Mouse (Mus musculus) brown adipose tissue, adult 24 weeks (tissue): ENCODE measurements around the gene Vpreb1. TPM values are rescaled to one million over a fixed set of nuclear protein-coding genes. Genes with fewer than 3 reads are reported as not detected.
"Not testable (repeated sequence)": the region's sequence is repeated elsewhere in the genome, so short reads cannot be mapped to it uniquely, and the experiment has no call there.

Experiments used
- H3K27ac ChIP-seq: fragments of 200-500 bp; replicated peaks from 2 replicates; pipeline ENCODE4 v1.5.1; 2012; ENCODE audit warnings: low read depth, mild to moderate bottlenecking, low read length
- H3K4me1 ChIP-seq: fragments of 200-500 bp; 2 replicates; pipeline ENCODE4 v1.6.1; 2012; ENCODE audit warnings: low read length, mixed read lengths; ENCODE audit not compliant: control insufficient read depth, insufficient read depth, insufficient read length
- H3K4me3 ChIP-seq: fragments of 200-500 bp; 2 replicates; pipeline ENCODE4 v1.5.1; 2012; ENCODE audit warnings: low read depth, mild to moderate bottlenecking, low read length, moderate library complexity; ENCODE audit not compliant: insufficient read depth
- polyA plus RNA-seq: library from polyadenylated mRNA; stranded (reverse); fragments of >200 nt; gene quantifications from 2 replicates; pipeline ENCODE4 v1.2.4, GENCODE M21; 2012; ENCODE audit not compliant: missing spikeins, insufficient read depth, insufficient read length

The Vpreb1 gene
- polyA plus RNA-seq, 1 experiment: not detected

DNA sequence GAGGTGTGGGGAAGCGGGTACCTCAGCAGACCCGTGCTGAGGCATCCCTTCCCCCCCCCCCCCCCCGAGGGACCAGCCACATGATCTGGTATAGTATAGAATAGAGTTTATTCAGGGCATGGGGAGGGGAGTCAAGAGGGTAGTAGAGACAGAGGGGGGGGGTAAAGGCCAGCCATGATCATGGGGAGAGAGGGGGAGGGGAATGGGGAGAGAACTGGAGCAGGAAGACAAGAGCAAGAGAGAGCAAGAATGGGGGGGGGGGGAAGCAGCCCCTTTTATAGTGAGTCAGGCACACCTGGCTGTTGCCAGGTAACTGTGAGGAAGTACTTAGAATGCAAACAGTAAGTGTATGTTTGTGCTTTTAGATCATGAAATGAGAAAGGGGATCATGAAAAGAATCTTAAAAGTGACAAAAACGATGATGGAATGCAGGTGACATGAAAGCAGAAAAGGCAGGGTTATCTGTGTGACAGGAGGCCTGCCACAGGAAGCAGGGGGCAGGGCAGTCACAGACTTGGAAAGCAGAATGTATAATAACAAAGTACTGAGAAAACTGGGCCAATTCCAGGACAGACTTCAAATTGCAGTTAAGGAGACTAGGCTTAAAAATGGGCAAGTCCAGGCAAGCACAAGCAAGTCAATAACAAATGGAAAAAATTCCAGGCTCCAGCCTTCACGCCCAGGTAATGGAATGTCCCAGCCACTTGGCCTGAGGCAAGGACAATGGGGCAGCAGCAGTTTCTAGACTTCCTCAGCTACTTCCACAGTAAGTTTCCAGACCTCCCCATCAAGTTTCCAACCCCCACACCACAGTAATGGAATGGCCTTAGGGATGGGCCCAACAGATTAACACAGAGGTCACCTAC, 4.7 kb downstream of the Vpreb1 start:
- no peaks in the 10 kb centered on the region for H3K4me1 ChIP-seq
- H3K4me3 ChIP-seq: no peak overlapping the region
- no peak overlapping the region for H3K27ac ChIP-seq

DNA sequence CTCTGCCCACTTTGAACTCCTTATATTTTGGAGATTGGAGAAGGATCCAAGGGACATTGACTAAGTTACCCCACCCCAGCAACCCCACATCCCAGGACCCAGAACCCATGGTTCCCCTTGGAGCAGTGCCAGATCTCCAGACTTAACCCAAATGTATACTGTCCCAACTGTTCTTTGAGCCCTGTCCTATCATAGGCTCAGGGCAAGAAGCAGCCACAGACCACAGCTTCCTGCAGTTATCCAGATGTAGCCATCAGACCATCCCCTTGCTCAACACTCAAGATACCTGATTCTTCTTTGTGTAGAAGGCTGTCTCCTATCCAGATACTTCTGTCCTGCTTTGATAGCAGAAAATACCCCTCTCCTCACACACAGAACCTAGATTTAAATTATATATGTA, 5.4 kb downstream of the Vpreb1 start:
- no peak overlapping the region for H3K27ac ChIP-seq
- no peaks in the 10 kb centered on the region for H3K4me1 ChIP-seq
- no peak overlapping the region for H3K4me3 ChIP-seq

DNA sequence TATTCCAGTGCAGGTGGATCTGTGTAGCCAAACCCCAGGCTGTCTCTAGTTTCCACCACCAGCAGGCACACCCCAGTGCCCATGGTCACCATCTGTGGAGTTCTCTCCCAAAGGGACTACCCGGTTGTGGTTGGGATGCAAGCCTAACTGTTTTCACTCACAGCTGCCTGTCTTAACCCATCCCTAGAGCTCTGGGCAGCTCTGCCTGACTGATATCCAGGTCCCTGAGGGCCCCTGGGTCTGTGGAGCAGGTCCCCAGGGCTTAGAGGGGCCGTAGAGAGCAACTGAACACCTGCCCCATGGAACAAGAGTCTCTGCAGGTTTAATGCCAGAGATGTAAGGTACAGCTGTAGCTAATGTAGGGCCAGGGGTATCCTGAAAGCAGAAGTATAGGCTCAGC, 6.7 kb downstream of the Vpreb1 start, which contains the start of gene Igll1:
Igll1 (minus strand) TSS at position 8 of the 400 bp plus-strand sequence.
- Histone ChIP-seq H3K4me1 (no peaks in the 10 kb centered on the region), H3K27ac (no peak within 1 kb of the TSS), H3K4me3 (no peak within 1 kb of the TSS)

DNA sequence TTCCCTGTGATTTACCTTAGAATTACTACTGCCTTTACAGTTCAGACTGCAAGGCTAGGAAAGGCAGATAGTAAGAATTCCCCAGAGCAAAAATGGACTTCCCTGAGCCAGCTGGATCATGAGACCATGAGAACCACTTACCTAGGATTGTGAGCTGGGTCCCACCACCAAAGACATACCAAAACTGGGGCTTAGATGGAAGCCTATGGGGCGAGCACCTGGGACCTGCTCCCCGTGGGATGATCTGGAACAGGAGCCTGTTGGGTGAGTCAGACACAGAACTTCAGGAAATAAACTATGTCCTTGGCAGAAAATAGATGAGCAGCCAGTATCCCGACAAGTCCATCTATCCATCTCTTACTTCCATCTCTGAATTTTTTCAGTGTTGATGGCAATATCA, 8.4 kb downstream of the Vpreb1 start:
- H3K27ac ChIP-seq: no peak overlapping the region
- no peaks in the 10 kb centered on the region for H3K4me1 ChIP-seq
- no peak overlapping the region for H3K4me3 ChIP-seq

DNA sequence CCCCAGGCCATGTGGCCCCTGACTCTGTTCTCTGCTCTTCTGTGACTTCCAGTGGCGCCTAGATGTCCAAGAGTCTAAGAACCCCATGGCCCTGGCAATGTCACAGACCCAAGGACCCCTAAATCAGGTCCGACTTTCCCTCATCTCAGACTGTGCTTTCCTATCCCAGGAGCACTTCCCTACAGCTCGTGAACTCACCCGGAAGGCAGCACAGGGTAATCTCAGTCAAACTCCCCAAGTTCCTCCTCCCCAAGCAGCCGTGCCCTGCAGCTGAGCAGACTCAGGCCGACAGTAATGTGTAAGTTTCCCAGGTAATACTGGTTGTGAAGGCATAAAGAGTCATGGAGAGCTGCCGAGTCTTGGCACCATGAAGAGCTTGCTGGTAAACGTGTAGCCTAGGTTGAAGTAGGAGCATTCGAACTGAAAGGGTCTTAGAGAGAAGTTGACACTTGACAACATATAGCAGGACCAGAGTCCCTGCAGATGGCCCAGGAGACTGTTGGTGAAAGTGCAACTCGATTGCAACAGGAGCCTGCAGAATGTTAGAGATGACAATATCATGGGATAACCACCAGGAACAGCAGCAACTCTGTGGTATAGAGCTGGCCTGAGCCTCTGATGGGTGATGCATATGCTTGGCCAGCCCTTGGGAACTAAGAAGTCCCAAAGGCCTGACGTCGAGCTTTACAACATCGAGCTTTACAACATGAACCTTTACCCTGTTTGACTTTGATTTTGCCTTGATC, 13.7 kb downstream of the Vpreb1 start:
- Histone ChIP-seq H3K4me3 (no peak overlapping the region), H3K4me1 (no peaks in the 10 kb centered on the region), H3K27ac (no peak overlapping the region)

DNA sequence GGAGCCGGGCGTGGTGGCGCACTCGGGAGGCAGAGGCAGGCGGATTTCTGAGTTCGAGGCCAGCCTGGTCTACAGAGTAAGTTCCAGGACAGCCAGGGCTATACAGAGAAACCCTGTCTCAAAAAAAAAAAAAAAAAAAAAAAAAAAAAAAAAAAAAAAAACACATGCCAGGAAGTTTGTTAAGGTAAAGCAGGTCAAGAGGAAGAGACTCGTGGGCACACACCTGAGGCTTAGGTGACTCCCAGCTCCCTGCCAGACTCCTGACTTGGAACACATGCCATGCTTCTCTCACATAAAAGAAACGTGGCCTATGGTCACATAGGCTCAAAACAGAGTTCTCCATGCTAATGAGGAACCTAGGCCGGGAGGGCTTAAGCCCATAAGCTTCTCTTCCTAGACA, 14.6 kb downstream of the Vpreb1 start:
- not testable (repeated sequence) for H3K4me3 ChIP-seq, H3K27ac ChIP-seq, H3K4me1 ChIP-seq

DNA sequence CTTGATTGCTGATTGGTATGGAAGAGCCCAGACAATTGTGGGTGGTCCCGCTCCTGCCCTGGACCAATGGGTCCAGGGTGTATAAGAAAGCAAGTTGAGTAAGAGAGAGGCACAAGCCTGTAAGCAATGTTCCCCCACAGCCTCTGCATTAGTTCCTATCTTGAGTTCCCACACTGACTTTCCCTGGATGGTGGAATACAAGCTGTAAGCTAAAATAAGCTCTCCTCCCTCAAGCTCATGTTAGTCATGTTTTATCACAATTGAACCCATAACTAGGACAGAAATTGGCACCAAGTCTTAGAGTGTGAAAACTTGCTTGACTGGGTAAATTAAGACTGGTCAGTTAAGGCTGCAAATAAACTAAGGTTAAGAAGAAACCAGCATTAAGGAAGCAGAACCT, 15.1 kb downstream of the Vpreb1 start:
- Histone ChIP-seq H3K4me1 (no peaks in the 10 kb centered on the region), H3K4me3 (no peak overlapping the region), H3K27ac (no peak overlapping the region)

DNA sequence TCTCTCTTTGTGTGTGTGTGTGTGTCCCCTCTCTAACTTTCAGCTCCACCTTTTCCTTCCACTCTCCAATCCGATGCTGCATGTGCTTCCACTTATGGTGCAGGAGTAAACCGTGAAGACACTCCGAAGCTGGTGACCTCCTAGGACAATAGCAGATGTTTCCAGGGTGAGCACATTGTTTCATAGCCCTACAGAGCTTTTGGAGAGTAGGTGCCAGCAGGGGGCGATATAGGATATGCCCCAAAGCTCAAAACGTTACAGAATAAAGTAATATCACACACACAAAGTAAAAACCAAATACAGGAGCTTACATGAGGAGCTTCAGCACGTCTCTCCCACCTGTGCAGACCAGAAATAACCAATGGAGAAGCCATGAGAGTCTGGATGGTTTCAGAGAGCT, 15.8 kb downstream of the Vpreb1 start:
- Histone ChIP-seq H3K27ac (no peak overlapping the region), H3K4me3 (no peak overlapping the region), H3K4me1 (no peaks in the 10 kb centered on the region)

DNA sequence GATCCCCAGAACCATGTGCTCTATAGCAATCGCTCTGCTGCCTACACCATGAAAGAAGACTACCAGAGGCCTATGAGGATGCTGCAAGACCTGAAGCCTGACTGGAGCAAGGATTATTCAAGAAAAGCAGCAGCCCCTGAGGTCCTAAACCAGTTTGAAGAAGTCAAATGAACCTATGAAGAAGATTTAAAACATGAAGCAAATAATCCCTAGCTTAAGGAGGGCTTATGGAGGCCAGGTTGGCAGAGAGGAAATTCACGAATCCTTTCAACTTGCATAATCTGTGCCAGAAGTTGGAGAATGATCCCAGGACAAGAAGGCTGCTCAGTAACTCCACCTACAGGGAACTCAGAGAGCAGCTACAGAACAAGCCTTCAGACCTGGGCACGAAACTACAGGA, 18.2 kb downstream of the Vpreb1 start:
- no peak overlapping the region for H3K27ac ChIP-seq
- H3K4me1 ChIP-seq: no peaks in the 10 kb centered on the region
- H3K4me3 ChIP-seq: no peak overlapping the region

DNA sequence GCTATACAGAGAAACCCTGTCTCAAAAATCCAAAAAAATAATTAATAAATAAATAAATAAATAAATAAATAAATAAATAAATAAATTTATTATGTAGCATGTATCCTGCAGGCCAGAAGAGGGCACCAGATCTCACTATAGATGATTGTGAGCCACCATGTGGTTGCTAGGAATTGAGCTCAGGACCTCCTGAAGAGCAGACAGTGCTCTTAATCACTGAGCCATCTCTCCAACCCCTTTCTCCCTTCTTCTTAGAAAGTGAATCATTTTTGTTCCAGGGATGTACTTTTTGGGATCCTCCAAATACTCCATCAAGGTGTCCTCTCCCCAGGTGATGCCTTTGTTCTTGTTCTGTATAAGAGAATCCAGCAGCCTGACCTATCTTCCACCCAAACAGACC, 21.4 kb downstream of the Vpreb1 start:
- H3K4me3 ChIP-seq: no peak overlapping the region
- H3K4me1 ChIP-seq: no peaks in the 10 kb centered on the region
- H3K27ac ChIP-seq: no peak overlapping the region

DNA sequence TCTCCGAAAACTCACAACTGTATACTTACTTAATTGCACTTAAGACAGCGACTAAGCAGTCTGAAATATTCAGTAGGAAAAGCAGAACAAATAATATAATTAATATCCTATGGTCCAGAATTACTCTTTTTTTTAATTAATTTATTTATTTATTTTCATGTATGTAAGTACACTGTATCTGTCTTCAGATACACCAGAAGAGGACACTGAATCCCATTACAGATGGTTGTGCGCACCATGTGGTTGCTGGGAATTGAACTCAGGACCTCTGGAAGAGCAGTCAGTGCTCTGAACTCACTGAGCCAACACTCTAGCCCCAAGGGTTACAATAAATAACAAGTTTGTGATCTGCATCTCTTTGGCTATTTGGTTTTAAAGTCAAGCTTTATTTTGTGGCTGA, 41.0 kb downstream of the Vpreb1 start:
- Histone ChIP-seq H3K27ac (no peak overlapping the region), H3K4me1 (0 out of 2 replicates have a peak, but pooled peaks cover 6% of the 10 kb centered on the region), H3K4me3 (no peak overlapping the region)

DNA sequence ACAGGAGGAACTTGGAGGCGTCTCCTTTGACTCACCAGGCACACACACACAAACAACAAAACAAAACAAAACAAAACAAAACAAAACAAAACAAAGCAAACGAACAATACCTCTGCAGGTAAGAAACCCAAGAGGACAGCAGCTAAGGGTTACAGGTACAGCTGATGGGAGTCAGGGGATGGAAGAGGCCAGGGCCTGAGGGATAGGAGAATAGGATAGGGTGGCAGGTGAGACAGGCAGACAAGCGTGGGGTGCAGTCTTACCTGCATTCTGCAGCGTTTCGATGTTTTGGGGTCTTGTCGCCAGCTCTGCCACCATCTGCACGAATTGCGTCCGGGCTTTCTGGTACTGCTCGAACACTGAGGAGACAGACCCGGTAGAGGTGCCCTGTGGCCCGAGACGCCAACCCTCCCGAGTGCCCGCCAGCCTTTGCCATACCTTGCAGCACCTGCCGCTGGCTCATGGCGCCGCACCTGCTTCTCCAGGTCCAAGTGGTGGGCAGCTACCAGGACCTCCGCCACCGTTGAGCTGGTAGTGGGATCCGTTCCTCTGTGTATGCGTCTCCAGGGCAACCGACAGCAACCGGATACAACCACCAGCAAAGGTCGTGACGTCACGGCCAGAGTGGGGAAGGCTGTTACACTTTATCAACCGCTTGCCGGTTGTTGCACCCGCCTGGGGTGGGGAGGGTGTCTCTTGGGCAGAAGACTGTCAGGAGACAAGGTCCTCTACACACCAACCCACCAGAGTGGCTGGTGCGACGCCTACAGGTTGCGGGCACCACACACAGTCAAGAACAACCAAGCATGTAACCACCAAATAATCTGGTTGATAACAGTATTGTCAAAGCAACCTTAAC, 41.7 kb downstream of the Vpreb1 start, which contains the start of gene Spag6l:
Spag6l (minus strand) TSS at position 700 of the 859 bp plus-strand sequence.
- H3K4me3 ChIP-seq: peak within 1 kb of the TSS; percentile 41
- 0 out of 2 replicates have a peak, but pooled peaks cover 6% of the 10 kb centered on the region for H3K4me1 ChIP-seq
- no peak within 1 kb of the TSS for H3K27ac ChIP-seq

DNA sequence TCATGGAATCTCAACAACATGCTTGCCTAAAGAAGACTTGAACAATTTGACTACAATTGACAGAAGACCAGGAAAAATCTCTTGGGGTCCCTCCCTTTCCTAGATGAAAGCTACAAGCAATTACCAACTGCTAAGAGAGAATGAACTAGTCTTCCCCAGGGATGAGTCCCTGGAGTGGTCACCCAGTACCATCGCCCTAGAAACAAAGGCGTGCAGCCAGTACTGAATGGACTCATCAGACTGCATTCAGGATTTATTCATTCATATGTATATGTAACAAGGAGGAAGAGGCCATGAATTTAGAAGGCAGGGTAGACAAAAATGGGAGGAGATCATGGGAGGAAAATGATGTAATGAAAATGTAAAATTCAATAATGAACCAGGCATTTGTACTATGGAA, 44.4 kb downstream of the Vpreb1 start:
- Histone ChIP-seq H3K4me3 (no peak overlapping the region), H3K27ac (no peak overlapping the region), H3K4me1 (0 out of 2 replicates have a peak, but pooled peaks cover 6% of the 10 kb centered on the region)

DNA sequence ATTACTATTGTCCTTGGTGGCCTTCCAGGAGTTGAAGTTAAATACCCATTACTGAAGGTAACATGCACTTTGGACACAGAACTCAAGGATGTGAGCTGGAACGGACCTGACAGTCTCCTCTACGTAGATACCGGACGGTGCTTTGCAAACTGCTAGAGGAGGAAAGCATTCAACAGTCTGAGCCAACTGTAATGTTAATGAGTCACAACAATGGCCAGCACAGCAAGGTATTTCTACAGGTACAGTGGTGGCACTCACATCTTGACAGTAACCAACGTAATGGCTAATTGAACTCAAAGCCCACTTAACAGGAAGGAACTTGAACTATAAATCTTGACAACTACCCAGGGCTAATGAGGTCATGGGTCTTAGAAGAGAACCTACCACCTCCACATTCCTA, 45.2 kb downstream of the Vpreb1 start:
- no peak overlapping the region for H3K27ac ChIP-seq
- H3K4me3 ChIP-seq: no peak overlapping the region
- 0 out of 2 replicates have a peak, but pooled peaks cover 6% of the 10 kb centered on the region for H3K4me1 ChIP-seq
